Mouse (Mus musculus): ENCODE data around the gene Endod1. TPM values are rescaled to one million over a fixed set of nuclear protein-coding genes. Genes with fewer than 3 reads are reported as not detected.
"Not testable (repeated sequence)": the region's sequence is repeated elsewhere in the genome, so short reads cannot be mapped to it uniquely, and the experiment has no call there.

Endod1 gene
- polyA plus RNA-seq, 1 experiment from 2014 or later, result 9.4 TPM

DNA sequence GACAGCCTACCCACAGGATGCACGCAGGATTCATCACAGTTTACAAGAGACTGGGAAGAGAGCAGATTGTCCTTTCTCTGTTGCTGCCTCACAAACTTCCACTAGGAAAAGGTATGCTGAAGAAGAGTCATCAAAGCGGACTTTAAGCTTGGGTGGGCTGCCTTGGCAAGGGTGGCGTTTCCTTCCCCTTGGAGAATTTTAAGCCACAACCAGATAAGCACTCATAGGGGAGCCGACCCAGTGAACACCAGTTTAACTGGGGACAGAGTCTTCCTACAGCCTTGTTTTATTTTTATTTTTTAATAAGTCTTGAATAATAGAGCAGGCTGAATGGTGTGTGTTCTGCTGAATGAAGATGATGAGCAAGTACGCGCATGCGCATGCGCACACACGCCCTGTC is 16.6 kb downstream of the Endod1 start:
- no peak overlapping the region for H3K4me3 ChIP-seq (ENCODE audit: inconsistent target)
- H3K27ac ChIP-seq, result peak overlapping the region; percentile 55; the same call in 1 of the 2 replicates
- H3K79me2 ChIP-seq (ENCODE audit: inconsistent target), result no peaks in the 10 kb centered on the region
- WGBS (ENCODE audit: missing documents), result 85% methylated on average over 9 of the region's 9 CpGs
- H3K36me3 ChIP-seq (ENCODE audit: inconsistent target), result no peaks in the 10 kb centered on the region

DNA sequence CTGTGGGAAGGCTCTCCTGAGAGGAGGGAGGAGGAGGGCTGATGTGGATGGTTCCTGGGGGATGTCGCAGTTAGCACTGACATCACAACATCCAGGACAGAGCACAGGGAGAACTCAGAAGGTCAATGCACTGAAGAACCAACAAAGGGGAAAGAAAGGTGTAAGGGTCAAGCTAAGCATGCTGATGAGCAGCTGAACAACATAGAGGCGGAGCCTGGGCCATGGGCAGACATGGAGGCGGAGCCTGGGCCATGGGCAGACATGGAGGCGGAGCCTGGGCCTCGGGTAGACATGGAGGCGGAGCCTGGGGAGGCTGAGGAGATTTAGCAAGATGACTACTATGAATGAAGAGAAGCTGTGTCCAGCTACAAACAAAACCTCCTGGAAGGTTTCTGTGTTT is 17.8 kb downstream of the Endod1 start:
- 70% methylated on average over 4 of the region's 6 CpGs for WGBS (ENCODE audit: missing documents)
- no peak overlapping the region for H3K4me3 ChIP-seq (ENCODE audit: inconsistent target)
- no peaks in the 10 kb centered on the region for H3K36me3 ChIP-seq (ENCODE audit: inconsistent target)
- no peaks in the 10 kb centered on the region for H3K79me2 ChIP-seq (ENCODE audit: inconsistent target)
- no peak overlapping the region for H3K27ac ChIP-seq

DNA sequence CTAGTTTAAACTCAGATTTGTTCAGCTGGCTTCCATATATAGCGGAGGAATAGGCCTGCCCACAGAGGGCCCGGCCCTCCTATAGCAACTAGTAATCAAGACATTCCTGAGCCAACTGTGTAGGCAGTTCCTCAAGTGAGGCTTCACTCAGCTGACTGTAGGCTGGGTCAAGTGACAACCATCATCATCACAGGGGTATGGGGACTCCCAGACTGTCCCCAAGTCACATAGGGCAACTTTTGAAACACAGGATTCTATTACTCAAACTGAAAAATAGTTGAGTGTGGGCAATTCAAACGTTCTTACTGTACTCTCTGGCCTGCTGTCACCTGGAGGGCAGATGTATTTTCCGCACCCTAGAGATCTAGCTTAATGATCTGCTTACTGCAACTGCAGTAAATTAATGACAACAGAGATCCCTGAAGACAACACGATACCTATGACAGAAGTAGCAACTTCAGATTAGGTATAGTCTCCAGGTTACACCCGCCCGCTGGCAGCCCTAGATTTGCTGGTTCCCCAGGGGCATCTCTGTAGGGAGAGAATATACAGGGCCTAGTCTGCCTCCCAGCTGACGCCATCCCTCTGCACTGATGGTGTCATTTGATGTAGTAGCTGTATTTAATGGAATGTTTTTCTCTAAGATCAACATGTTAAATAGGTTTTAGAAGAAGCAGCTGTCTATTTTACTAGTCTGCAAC is 19.1 kb downstream of the Endod1 start:
- no peak overlapping the region for H3K4me3 ChIP-seq (ENCODE audit: inconsistent target)
- H3K27ac ChIP-seq, result no peak overlapping the region
- peaks cover 4% of the 10 kb centered on the region; the same call in 1 of the 2 replicates for H3K36me3 ChIP-seq (ENCODE audit: inconsistent target)
- WGBS (ENCODE audit: missing documents), result 97% methylated on average over 8 of the region's 8 CpGs
- H3K79me2 ChIP-seq (ENCODE audit: inconsistent target), result no peaks in the 10 kb centered on the region

DNA sequence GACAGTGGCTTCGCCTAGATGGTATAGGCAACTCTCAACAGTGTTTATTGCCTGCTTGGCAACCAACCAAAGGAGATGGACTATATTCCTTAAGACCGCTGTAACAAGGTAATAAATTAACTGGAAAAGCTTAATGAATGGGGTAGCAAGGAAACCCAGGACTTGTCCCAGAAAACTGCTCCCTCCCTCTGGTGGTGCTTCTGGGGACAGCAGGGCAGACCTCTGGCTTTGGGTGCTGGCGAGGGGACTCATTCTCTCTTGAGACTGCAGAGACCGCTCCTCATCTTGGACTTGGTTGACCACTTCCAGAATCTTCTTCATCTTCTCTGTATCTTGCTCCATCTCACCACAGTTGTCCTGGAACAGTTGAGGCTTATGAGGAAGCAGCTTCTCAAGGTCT is 24.3 kb downstream of the Endod1 start:
- Histone ChIP-seq H3K79me2 (ENCODE audit: inconsistent target) (no peaks in the 10 kb centered on the region), H3K4me3 (ENCODE audit: inconsistent target) (no peak overlapping the region), H3K27ac (no peak overlapping the region), H3K36me3 (ENCODE audit: inconsistent target) (peaks cover 12% of the 10 kb centered on the region; the same call in 1 of the 2 replicates)
- 91% methylated on average over 4 of the region's 4 CpGs for WGBS (ENCODE audit: missing documents)

DNA sequence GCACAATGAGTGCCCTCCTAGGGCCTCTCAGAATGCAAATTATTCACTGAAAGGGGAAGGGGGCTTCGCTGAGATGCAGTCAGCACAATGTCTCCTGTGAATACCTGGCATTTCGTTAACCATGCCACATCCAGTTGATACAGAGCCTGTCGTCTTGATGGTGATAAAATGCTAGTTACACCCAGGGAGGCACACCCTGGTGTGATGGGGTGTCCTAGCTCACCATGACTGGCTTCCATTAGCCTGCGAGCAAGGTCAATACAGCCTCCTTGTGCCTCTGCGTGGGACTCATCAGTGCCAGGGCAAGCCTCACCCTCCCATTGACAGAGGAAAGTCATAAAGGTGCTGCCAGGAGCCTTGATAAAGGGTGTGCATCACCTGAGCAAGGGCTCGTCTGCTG is 26.5 kb downstream of the Endod1 start:
- Histone ChIP-seq H3K4me3 (ENCODE audit: inconsistent target) (no peak overlapping the region), H3K27ac (no peak overlapping the region), H3K79me2 (ENCODE audit: inconsistent target) (no peaks in the 10 kb centered on the region), H3K36me3 (ENCODE audit: inconsistent target) (peaks cover 12% of the 10 kb centered on the region; the same call in 1 of the 2 replicates)
- 95% methylated on average over 6 of the region's 6 CpGs for WGBS (ENCODE audit: missing documents)

DNA sequence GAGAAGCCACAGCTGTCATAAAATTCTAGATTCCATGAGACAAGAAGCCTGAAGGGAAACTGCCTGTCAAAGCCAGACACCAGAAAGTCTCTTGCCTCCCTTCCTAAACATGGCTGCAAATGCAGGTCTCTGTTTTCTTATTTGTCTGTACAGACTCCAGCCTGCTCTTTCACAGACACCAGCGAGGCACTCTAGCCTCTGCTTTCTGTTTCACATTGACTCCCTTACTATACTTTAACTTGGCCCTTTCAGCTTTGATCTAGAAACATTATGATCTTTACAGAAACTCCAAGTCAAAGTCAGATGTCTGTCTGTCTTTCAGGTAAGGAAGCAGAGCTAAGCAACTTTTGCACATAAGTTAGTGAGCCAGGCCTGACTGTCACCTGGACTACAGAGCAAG is 29.0 kb downstream of the Endod1 start:
- Histone ChIP-seq H3K27ac (no peak overlapping the region), H3K79me2 (ENCODE audit: inconsistent target) (no peaks in the 10 kb centered on the region), H3K36me3 (ENCODE audit: inconsistent target) (peaks cover 9% of the 10 kb centered on the region; the same call in 1 of the 2 replicates), H3K4me3 (ENCODE audit: inconsistent target) (no peak overlapping the region)
- 92% methylated on average over 1 of the region's 1 CpGs for WGBS (ENCODE audit: missing documents)

DNA sequence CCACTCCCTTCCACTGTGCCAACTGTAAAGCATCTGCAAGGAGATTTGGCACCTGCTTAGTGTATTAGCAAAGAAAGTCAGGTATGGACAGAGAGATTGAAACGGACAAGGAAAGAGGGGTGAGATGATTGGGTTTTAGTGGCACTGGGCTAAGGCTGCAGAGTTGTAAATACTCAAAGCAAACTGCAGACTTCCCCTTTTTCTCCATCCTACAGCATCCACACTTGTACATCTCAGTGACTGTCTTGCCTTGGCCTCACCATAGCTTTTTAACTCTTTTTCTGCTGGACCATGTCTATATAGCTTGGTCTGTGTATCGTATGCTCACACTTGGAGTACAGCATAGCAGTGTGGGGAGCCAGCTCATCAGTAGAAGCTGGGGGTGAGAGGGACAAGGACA is 30.5 kb downstream of the Endod1 start:
- H3K27ac ChIP-seq, result no peak overlapping the region
- WGBS (ENCODE audit: missing documents), result 49% methylated on average over 2 of the region's 2 CpGs
- no peaks in the 10 kb centered on the region for H3K36me3 ChIP-seq (ENCODE audit: inconsistent target)
- no peaks in the 10 kb centered on the region for H3K79me2 ChIP-seq (ENCODE audit: inconsistent target)
- H3K4me3 ChIP-seq (ENCODE audit: inconsistent target), result no peak overlapping the region

DNA sequence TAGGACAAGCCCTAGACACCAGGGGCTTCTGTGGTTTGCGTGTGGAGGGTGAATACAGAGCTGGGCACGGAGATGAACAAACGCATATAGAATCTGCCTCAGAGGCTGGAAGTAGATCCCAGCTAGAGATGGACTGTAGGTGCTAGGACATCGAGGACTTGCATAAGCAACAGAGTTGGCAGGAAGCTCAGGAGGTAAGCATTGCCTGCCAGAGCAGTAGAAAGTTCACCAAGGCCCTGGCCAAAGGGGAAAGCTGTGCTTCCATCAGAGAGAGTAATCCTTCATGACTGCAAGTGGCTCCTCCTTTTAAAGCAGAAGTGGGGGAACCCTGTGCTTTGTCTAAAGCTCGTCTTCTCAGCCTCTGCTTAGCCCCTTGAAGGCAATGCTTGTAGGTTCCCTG is 31.9 kb downstream of the Endod1 start:
- Histone ChIP-seq H3K27ac (no peak overlapping the region), H3K79me2 (ENCODE audit: inconsistent target) (no peaks in the 10 kb centered on the region), H3K36me3 (ENCODE audit: inconsistent target) (no peaks in the 10 kb centered on the region), H3K4me3 (ENCODE audit: inconsistent target) (no peak overlapping the region)
- 85% methylated on average over 5 of the region's 5 CpGs for WGBS (ENCODE audit: missing documents)

DNA sequence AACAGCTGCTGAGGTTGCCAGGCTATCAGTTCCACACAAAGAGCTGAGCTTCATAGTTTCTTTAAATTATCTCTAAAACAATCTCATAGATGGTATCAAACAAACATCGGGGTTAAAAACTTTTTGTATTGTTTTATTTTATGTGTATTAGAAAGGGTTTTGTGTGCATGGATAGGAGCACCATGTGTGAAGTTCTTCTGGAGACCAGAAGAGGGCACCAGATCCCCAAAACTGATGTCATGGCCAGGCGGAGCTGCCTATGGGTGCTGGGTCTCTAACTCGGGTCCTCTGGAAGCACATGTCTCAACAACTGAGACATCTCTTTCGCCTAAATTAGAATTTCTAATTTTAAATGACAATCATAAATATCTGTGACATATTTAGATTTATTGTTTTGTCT is 32.9 kb downstream of the Endod1 start:
- no peak overlapping the region for H3K4me3 ChIP-seq (ENCODE audit: inconsistent target)
- no peaks in the 10 kb centered on the region for H3K79me2 ChIP-seq (ENCODE audit: inconsistent target)
- H3K36me3 ChIP-seq (ENCODE audit: inconsistent target), result no peaks in the 10 kb centered on the region
- H3K27ac ChIP-seq, result no peak overlapping the region
- WGBS (ENCODE audit: missing documents), result 66% methylated on average over 4 of the region's 4 CpGs

DNA sequence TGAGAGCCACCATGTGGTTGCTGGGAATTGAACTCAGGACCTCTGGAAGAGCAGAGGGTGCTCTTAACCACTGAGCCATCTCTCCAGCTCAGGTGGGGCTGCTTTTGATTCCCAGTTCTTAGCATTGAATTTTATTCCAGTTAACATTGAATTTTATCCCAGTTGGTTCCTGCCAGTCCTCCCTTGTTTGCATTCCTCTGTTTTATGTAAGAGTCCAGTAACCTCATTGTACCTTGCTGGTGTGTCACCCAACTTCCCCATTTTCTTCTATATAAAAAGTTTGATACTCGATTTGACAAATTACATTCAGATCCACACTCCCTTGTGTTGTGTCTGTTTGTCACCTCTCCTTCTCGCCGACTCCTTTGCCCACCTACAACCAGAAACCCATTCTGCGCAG is 35.4 kb downstream of the Endod1 start:
- not testable (repeated sequence) for H3K4me3 ChIP-seq (ENCODE audit: inconsistent target); H3K36me3 ChIP-seq (ENCODE audit: inconsistent target); H3K27ac ChIP-seq; H3K79me2 ChIP-seq (ENCODE audit: inconsistent target)
- 66% methylated on average over 4 of the region's 4 CpGs for WGBS (ENCODE audit: missing documents)

DNA sequence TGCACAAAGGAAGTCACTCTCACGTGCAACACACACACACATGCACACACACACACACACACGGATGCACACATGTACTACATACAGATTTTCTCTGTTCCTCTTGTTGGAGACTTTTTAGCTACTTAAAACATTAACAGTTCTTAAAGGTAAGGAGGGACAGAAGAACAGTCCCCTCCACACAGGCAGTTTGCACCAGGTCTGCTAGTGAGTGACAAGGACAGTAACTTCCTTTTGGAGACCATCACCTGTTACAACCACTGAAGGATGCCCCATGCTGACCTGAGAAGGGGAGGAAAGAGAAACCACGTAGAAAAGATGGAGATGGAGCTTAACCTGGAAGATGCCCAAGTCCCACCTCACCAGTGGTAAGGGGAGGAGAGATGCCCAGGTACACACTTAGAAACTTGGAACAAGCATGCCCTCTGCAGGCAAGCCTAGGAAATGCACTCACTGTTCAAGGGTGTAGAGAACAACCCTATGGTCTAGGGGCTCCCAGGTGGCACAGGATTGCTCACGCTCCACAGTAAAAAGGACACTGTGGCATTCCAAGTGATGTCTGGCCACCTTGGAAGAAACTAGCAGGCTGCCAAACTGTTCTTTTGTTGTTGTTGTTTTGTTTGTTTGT is 39.2 kb downstream of the Endod1 start:
- no peaks in the 10 kb centered on the region for H3K79me2 ChIP-seq (ENCODE audit: inconsistent target)
- 51% methylated on average over 4 of the region's 4 CpGs for WGBS (ENCODE audit: missing documents)
- H3K36me3 ChIP-seq (ENCODE audit: inconsistent target), result no peaks in the 10 kb centered on the region
- no peak overlapping the region for H3K4me3 ChIP-seq (ENCODE audit: inconsistent target)
- H3K27ac ChIP-seq, result no peak overlapping the region

DNA sequence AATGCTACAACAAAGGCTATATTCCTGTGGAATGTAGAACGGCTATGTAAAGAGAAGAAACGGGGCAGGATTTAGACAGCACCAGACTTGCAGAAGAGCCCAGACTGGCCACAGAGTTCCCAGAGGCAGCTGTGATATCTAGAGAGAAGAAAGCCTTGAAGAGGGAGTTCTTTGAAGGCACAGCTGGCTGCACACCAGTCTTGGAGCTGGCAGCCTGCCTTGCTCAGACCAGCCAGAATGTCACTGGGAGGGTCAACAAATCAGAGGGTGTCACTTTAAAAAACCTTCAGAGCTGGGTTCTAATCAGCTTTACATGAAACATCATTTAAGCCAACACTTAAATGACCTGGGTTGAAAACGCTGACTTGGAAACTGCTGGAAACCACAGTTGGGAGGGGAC is 42.6 kb downstream of the Endod1 start:
- no peak overlapping the region for H3K27ac ChIP-seq
- H3K36me3 ChIP-seq (ENCODE audit: inconsistent target), result no peaks in the 10 kb centered on the region
- 84% methylated on average over 3 of the region's 3 CpGs for WGBS (ENCODE audit: missing documents)
- H3K79me2 ChIP-seq (ENCODE audit: inconsistent target), result no peaks in the 10 kb centered on the region
- no peak overlapping the region for H3K4me3 ChIP-seq (ENCODE audit: inconsistent target)

DNA sequence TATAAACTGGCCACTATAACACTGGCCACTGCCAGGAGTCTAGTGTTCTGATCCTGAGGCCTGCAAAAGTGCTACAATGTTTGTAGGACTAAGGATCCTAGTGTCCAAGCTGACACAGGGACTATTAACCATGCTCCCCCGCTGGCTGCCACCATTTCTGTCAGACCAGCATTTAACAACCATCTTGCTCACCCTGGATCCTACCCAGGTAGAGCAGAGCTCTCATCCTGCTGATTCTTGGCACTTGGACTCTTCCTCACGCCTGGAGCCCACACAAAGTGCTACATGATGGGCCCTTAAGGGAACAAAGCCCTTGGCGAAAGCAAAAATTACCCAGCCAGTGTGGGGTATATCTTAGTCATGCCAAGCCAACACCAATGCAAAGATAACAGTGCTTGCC is 44.4 kb downstream of the Endod1 start:
- Histone ChIP-seq H3K36me3 (ENCODE audit: inconsistent target) (no peaks in the 10 kb centered on the region), H3K4me3 (ENCODE audit: inconsistent target) (no peak overlapping the region), H3K79me2 (ENCODE audit: inconsistent target) (no peaks in the 10 kb centered on the region), H3K27ac (no peak overlapping the region)
- 95% methylated on average over 3 of the region's 3 CpGs for WGBS (ENCODE audit: missing documents)

DNA sequence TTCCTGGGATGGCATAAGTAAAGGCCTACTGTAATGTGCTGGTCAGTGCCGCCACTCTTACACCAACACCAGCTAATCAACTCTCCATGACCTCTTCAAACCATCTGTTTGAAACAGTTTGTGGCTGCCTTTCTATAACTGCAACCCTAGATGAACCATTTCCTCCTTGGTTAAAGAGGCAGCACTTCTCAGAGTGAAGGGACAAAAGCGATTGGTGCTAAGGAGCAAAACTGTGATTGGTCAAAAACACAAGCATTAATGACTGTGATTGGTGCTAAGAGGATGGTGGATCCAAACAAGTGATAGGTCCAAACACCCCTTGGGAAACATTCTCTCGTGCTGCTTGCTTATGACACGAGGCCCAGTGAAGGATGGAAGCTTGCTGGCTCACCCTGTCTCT is 45.5 kb downstream of the Endod1 start:
- no peak overlapping the region for H3K27ac ChIP-seq
- no peak overlapping the region for H3K4me3 ChIP-seq (ENCODE audit: inconsistent target)
- WGBS (ENCODE audit: missing documents), result 83% methylated on average over 4 of the region's 4 CpGs
- H3K36me3 ChIP-seq (ENCODE audit: inconsistent target), result no peaks in the 10 kb centered on the region
- no peaks in the 10 kb centered on the region for H3K79me2 ChIP-seq (ENCODE audit: inconsistent target)

DNA sequence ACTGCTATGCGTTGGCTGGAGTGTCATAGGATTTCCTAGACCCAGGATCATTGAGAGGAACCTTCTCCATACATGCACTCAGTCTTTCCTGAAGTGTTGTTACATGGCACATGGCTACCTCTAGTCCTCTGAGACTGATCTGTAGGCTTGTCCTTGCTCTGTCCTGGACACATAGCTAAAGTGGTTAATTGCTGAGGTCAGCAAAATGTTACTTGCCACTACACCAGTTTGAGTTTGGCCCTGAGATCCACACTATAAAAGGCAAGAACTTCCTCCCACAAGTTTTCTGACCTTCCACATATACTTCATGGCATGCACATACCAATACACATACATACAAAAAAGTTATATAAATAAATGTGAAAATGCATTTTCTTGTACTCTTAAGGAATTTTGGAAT is 64.7 kb downstream of the Endod1 start:
- WGBS (ENCODE audit: missing documents), result 86% methylated on average over 1 of the region's 1 CpGs

More for the DNA sequence above, 64.7 kb downstream of the Endod1 start:
- H3K36me3 ChIP-seq (ENCODE audit: inconsistent target), result no peaks in the 10 kb centered on the region
- no peak overlapping the region for H3K4me3 ChIP-seq (ENCODE audit: inconsistent target)
- H3K27ac ChIP-seq, result no peak overlapping the region
- no peaks in the 10 kb centered on the region for H3K79me2 ChIP-seq (ENCODE audit: inconsistent target)
